Mouse (Mus musculus) midbrain, embryonic 11.5 days (tissue): ENCODE measurements around the gene Snx9. TPM values are rescaled to one million over a fixed set of nuclear protein-coding genes. Genes with fewer than 3 reads are reported as not detected.

Experiments used
- ATAC-seq: fragments of 200-750 bp; cut with Nextera tagmentation; 2 replicates; pipeline ENCODE4 v1.8.0; 2017; ENCODE audit warnings: moderate TSS enrichment, moderate library complexity; ENCODE audit not compliant: low FRiP score
- DNase-seq: peaks from one replicate; pipeline ENCODE4 v3.0.0; 2015; ENCODE audit warnings: low spot score; ENCODE audit errors: missing footprints
- H3K27ac ChIP-seq: fragments of 300-500 bp; sonication (generic); 2 replicates; pipeline ENCODE4 v1.5.1; 2014; ENCODE audit warnings: low read depth, low read length
- H3K27me3 ChIP-seq: fragments of 300-500 bp; sonication (generic); 2 replicates; pipeline ENCODE4 v1.6.1; 2014; ENCODE audit warnings: mild to moderate bottlenecking, low read length, moderate library complexity, mixed read lengths; ENCODE audit not compliant: control insufficient read depth, insufficient read depth
- H3K36me3 ChIP-seq: fragments of 300-500 bp; sonication (generic); 2 replicates; pipeline ENCODE4 v1.6.1; 2014; ENCODE audit warnings: mild to moderate bottlenecking, low read length, moderate library complexity, mixed read lengths; ENCODE audit not compliant: control insufficient read depth, insufficient read depth
- H3K4me1 ChIP-seq: fragments of 300-500 bp; sonication (generic); 2 replicates; pipeline ENCODE4 v1.6.1; 2014; ENCODE audit warnings: low read length; ENCODE audit not compliant: control insufficient read depth, insufficient read depth
- H3K4me2 ChIP-seq: fragments of 300-500 bp; sonication (generic); 2 replicates; pipeline ENCODE4 v1.6.1; 2014; ENCODE audit warnings: mild to moderate bottlenecking, moderate library complexity
- H3K4me3 ChIP-seq: fragments of 300-500 bp; sonication (generic); 2 replicates; pipeline ENCODE4 v1.5.1; 2014; ENCODE audit warnings: low read depth, low read length
- H3K9ac ChIP-seq: fragments of 300-500 bp; sonication (generic); 2 replicates; pipeline ENCODE4 v1.6.1; 2014; ENCODE audit warnings: low read length
- H3K9me3 ChIP-seq: fragments of 300-500 bp; sonication (generic); 2 replicates; pipeline ENCODE4 v1.6.1; 2016; ENCODE audit warnings: low read length; ENCODE audit not compliant: control insufficient read depth
- WGBS: fragments of 180-500 bp; shearing (Covaris S2); extraction: QIAGEN DNeasy Blood & Tissue Kit; methylation state at CpG from one replicate; pipeline ENCODE4 v1.1.7; 2014; 5-methylcytosine and 5-hydroxymethylcytosine counted together
- polyA plus RNA-seq: library from polyadenylated mRNA; unstranded; fragments of >200 nt; fragmentation: Nextera tagmentation; extraction: Ambion mirVana; gene quantifications from 2 replicates; pipeline ENCODE4 v1.2.1, GENCODE M21; 2014

Gene Snx9
- polyA plus RNA-seq, 1 experiment from 2014 or later: 21.7 TPM

DNA sequence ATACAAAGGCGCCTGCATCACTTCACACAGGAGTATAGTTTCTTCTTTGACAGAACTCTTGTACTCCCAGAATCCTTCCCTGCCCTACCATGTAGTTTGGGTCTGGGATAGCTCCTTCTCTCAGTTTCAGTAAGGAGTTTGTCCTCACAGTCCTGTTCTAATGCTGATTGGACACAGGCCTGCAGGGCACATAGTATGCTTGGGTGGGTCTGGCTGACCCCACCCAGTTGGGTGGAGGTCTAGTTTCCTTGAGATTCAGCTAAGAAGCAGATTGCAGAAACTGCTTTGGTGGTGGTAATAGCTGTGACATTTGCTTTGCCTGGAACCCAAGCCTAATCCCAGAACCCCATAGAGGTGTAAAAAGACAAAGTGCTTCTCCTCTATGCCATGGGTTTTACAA lies 33.4 kb downstream of the Snx9 start:
- WGBS: 89% methylated on average over 1 of the region's 1 CpGs
- ATAC-seq (no peak), DNase-seq (no peak)
- H3K4me1 ChIP-seq: no peaks in the 10 kb centered on the region
- H3K4me2 ChIP-seq: no peak overlapping the region
- no peak overlapping the region for H3K27ac ChIP-seq
- H3K36me3 ChIP-seq: no peaks in the 10 kb centered on the region
- H3K9me3 ChIP-seq: no peaks in the 10 kb centered on the region
- H3K27me3 ChIP-seq: no peaks in the 10 kb centered on the region
- no peak overlapping the region for H3K9ac ChIP-seq
- no peak overlapping the region for H3K4me3 ChIP-seq

- Histone ChIP-seq H3K36me3 (no peaks in the 10 kb centered on the region), H3K4me1 (no peaks in the 10 kb centered on the region), H3K27me3 (no peaks in the 10 kb centered on the region), H3K9ac (no peak overlapping the region), H3K27ac (no peak overlapping the region), H3K4me3 (no peak overlapping the region), H3K4me2 (no peak overlapping the region), H3K9me3 (no peaks in the 10 kb centered on the region)
- no peak for DNase-seq
- 70% methylated on average over 10 of the region's 10 CpGs for whole genome bisulfite sequencing
- ATAC-seq: no peak
These were observed 36.6 kb downstream of the Snx9 start for GRCm38 (mm10) chr17:5877611-5878157.

DNA sequence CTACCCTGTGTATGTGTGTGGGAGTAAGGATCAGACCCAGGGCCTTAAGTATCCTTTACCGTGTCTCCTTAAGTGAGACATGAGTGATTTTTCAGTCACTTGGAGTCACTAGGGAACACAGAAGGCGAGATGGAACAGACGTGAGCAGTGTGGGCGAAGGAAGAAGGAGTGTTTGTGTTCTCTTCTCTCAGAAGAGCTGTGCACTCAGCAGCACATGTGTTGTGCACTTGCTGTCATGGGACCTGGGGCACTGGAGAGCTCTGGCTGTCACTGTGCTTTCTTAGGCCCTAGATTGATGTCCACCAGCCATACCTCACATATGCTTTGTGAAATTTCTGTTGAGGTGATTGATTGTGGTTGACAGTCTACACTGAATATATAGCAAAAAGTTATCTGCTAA lies 37.7 kb downstream of the Snx9 start:
- ATAC-seq: no peak
- H3K4me1 ChIP-seq: no peaks in the 10 kb centered on the region
- WGBS: 87% methylated on average over 4 of the region's 4 CpGs

DNA sequence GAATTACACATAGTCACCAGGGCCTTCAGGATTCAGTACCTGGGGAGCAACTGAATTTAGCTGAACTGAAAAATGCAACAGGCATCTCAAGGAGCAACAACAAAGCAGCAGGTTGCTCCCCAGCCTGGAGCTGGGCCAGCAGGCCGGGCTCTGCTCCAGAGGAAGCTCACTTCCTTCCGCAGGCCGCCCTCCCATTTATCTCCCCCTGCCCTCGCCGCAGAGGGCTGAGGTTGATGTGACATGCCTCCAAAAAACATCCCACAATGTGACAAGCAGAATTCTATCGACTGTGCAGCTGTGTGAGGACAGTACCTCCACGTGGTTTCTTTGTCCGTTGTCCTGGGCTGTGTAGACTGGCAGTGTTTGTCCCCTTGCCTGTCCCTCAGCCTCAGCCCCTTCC lies 44.3 kb downstream of the Snx9 start:
- WGBS: 73% methylated on average over 8 of the region's 8 CpGs
- Histone ChIP-seq H3K27ac (no peak overlapping the region), H3K4me1 (no peaks in the 10 kb centered on the region), H3K9me3 (no peaks in the 10 kb centered on the region), H3K4me2 (no peak overlapping the region), H3K27me3 (no peaks in the 10 kb centered on the region), H3K36me3 (no peaks in the 10 kb centered on the region), H3K9ac (no peak overlapping the region), H3K4me3 (no peak overlapping the region)
- no peak for DNase-seq
- ATAC-seq: no peak

More for the DNA sequence above, 37.7 kb downstream of the Snx9 start:
- H3K27me3 ChIP-seq: no peaks in the 10 kb centered on the region
- H3K9ac ChIP-seq: no peak overlapping the region
- no peak overlapping the region for H3K4me3 ChIP-seq
- H3K9me3 ChIP-seq: no peaks in the 10 kb centered on the region
- H3K36me3 ChIP-seq: no peaks in the 10 kb centered on the region
- no peak overlapping the region for H3K27ac ChIP-seq
- H3K4me2 ChIP-seq: no peak overlapping the region
- no peak for DNase-seq

DNA sequence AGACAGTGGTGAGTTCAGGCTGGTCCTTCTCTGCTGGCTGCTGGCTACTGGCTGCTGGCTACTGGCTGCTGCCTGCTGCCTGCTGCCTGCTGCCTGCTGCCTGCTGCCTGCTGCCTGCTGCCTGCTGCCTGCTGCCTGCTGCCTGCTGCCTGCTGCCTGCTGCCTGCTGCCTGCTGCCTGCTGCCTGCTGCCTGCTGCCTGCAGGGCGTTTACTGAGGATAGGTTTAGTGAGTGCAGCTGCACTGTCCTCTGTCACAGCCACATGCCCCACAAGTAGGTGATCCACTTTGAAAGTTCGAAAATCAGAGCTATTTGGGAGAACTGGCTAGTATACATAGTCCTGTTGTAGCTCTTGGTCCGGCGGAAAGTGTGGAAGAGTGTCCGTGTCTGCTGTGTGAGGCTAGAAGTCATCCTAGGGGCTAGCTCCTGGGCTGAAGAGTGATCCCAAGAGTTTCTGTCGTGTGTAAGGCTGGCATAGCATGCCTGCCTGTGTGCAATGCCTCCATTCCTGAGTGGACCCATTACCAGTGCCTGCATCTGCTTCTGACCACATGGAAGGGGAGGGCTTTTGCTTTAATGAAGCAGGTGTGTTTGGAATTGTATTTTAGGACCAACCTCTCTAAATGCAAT lies 45.2 kb downstream of the Snx9 start:
- no peak overlapping the region for H3K9ac ChIP-seq
- H3K4me2 ChIP-seq: no peak overlapping the region
- H3K4me1 ChIP-seq: no peaks in the 10 kb centered on the region
- no peaks in the 10 kb centered on the region for H3K36me3 ChIP-seq
- no peaks in the 10 kb centered on the region for H3K27me3 ChIP-seq
- no peak overlapping the region for H3K27ac ChIP-seq
- ATAC-seq (no peak), DNase-seq (no peak)
- 75% methylated on average over 6 of the region's 6 CpGs for WGBS
- H3K4me3 ChIP-seq: no peak overlapping the region
- no peaks in the 10 kb centered on the region for H3K9me3 ChIP-seq

DNA sequence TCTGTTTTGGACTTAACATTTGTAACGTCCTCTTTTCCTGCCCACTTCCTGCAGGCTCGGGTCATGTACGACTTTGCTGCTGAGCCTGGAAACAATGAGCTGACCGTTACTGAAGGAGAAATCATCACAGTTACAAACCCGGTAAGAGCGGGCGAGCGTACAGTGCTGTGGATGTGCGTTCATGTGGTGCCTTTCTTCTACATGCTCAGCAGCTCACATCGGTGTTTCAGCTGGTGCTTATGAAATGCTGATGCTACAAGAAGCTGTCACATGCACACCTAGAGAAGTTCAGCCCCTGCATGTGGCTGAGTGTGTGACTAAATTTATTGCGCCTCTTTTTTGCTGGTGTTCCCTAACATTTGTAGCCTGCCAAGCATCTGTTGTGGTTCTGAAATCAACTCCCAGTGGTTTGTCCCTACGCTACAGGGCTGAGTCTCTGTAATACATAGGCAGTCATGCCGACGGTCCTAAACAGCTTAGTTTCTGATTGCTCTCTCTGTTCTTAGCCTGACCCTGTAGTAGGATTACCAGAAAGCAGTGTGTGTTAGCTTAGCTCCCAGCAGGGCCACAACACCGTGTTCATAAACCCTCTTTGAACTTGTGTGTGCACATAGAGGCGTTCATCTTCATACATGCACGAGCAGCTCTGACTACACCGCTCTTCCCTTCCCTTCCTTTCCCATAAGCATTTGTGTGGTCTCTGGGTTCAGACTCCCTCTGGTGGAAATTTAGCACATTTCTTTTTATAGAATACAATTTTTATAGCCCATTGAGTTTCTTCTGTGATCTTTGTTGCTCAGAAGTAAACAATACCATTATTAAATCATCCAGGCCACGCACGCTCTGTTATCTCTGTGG lies 46.0 kb downstream of the Snx9 start:
- H3K27me3 ChIP-seq: no peaks in the 10 kb centered on the region
- no peak for DNase-seq

GRCm38 (mm10) chr17:5890429-5890828 lies 49.3 kb downstream of the Snx9 start:
- peak; percentile 92 for DNase-seq
- 49% methylated on average over 8 of the region's 8 CpGs for WGBS

More for the DNA sequence above, 46.0 kb downstream of the Snx9 start:
- Histone ChIP-seq H3K9me3 (no peaks in the 10 kb centered on the region), H3K4me3 (no peak overlapping the region), H3K36me3 (no peaks in the 10 kb centered on the region), H3K4me2 (no peak overlapping the region), H3K9ac (0 out of 2 replicates have a peak overlapping the region, but pooled peaks have one; percentile 12), H3K27ac (no peak overlapping the region), H3K4me1 (no peaks in the 10 kb centered on the region)
- no peak for ATAC-seq
- 85% methylated on average over 20 of the region's 20 CpGs for WGBS

DNA sequence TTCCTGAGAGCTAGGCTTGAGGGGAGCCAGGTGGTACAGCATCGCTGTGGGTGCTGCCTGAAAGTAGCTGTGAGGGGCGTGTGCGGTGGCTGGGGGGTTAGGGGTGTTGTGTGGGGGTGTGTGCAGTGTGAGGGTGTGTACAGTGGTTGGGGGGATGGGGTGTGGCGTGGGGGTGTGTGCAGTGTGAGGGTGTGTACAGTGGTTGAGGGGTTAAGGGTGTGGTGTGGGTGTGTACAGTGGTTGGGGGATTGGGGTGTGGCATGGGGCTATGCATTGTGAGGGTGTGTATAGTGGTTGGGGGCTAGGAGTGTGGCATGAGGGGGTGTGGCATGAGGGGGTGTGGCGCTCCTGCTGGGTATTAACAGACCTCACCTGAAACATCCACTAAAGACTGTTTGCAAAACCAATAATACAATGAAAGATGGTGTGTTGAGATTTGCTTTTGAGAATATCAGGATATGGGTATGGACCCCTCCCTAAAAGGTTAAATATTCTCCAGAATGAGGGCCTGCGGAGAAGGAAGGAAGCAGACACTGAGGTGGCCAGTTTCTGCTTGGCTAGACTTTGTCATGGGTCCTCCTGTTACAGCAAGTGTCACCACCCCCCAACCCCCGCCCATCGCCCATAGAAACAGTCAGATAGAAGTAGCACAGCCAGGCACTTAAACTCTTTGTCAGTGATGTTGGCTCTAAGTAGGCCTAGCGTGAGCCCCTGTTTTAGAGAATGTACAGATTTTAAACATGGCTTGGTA lies 51.0 kb downstream of the Snx9 start:
- Histone ChIP-seq H3K27me3 (no peaks in the 10 kb centered on the region), H3K4me1 (peaks cover 6% of the 10 kb centered on the region; the same call in 1 of the 2 replicates), H3K36me3 (no peaks in the 10 kb centered on the region), H3K4me2 (no peak overlapping the region), H3K9ac (no peak overlapping the region), H3K4me3 (no peak overlapping the region), H3K27ac (no peak overlapping the region), H3K9me3 (no peaks in the 10 kb centered on the region)
- ATAC-seq (no peak; the same call in 1 of the 2 replicates), DNase-seq (no peak)
- WGBS: 87% methylated on average over 9 of the region's 9 CpGs

More at GRCm38 (mm10) chr17:5890429-5890828, 49.3 kb downstream of the Snx9 start:
- no peaks in the 10 kb centered on the region for H3K36me3 ChIP-seq
- H3K27ac ChIP-seq: no peak overlapping the region
- H3K4me3 ChIP-seq: no peak overlapping the region
- 0 out of 2 replicates have a peak, but pooled peaks have one; percentile 46 for ATAC-seq
- no peaks in the 10 kb centered on the region for H3K9me3 ChIP-seq
- no peak overlapping the region for H3K9ac ChIP-seq
- no peak overlapping the region for H3K4me2 ChIP-seq
- H3K27me3 ChIP-seq: no peaks in the 10 kb centered on the region
- H3K4me1 ChIP-seq: peaks cover 6% of the 10 kb centered on the region; the same call in 1 of the 2 replicates
